Mouse (Mus musculus) hindbrain, embryonic 15.5 days (tissue): Measurements from ENCODE around the gene Cdk5rap3. TPM values are rescaled to one million over a fixed set of nuclear protein-coding genes. Genes with fewer than 3 reads are reported as not detected.

Source experiments
- ATAC-seq: fragments of 200-750 bp; cut with Nextera tagmentation; 2 replicates; pipeline ENCODE4 v1.8.0; 2017; ENCODE audit warnings: low read depth, moderate number of reproducible peaks, moderate TSS enrichment; ENCODE audit not compliant: low FRiP score
- H3K27ac ChIP-seq: fragments of 300-500 bp; sonication (generic); replicated peaks from 2 replicates; pipeline ENCODE4 v1.5.1; 2015; ENCODE audit warnings: mild to moderate bottlenecking, inconsistent platforms
- H3K27me3 ChIP-seq: fragments of 300-500 bp; sonication (generic); 2 replicates; pipeline ENCODE4 v1.6.1; 2015; ENCODE audit warnings: control low read depth, inconsistent platforms
- H3K36me3 ChIP-seq: fragments of 300-500 bp; sonication (generic); 2 replicates; pipeline ENCODE4 v1.6.1; 2015; ENCODE audit warnings: control low read depth, inconsistent platforms
- H3K4me1 ChIP-seq: fragments of 300-500 bp; sonication (generic); replicated peaks from 2 replicates; pipeline ENCODE4 v1.6.1; 2015; ENCODE audit warnings: control low read depth, inconsistent platforms
- H3K4me2 ChIP-seq: fragments of 300-500 bp; sonication (generic); 2 replicates; pipeline ENCODE4 v1.6.1; 2015; ENCODE audit warnings: moderate library complexity, mild to moderate bottlenecking, inconsistent platforms
- H3K4me3 ChIP-seq: fragments of 300-500 bp; sonication (generic); 2 replicates; pipeline ENCODE4 v1.5.1; 2015; ENCODE audit warnings: mild to moderate bottlenecking, inconsistent platforms
- H3K9ac ChIP-seq: fragments of 300-500 bp; sonication (generic); 2 replicates; pipeline ENCODE4 v1.6.1; 2015; ENCODE audit warnings: inconsistent platforms
- H3K9me3 ChIP-seq: fragments of 300-500 bp; sonication (generic); 2 replicates; pipeline ENCODE4 v1.6.1; 2016; ENCODE audit warnings: control low read depth, inconsistent platforms
- WGBS: fragments of 180-500 bp; shearing (Covaris S2); methylation state at CpG from one replicate; pipeline ENCODE4 v1.1.7; 2015; 5-methylcytosine and 5-hydroxymethylcytosine counted together
- polyA plus RNA-seq: library from polyadenylated mRNA; unstranded; fragments of >200 nt; fragmentation: Nextera tagmentation; extraction: Ambion mirVana; gene quantifications from 2 replicates; pipeline ENCODE4 v1.2.1, GENCODE M21; 2015

Cdk5rap3 gene
- 81.6 and 82.8 TPM in 2 replicates for polyA plus RNA-seq

GRCm38 (mm10) chr11:96916044-96916884 lies at the start of gene Cdk5rap3:
Gene Cdk5rap3 (minus strand): TSS chr11:96916496.
- Histone ChIP-seq H3K27ac (peak within 1 kb of the TSS; percentile 78), H3K27me3 (no peaks in the 10 kb centered on the region), H3K4me2 (peak within 1 kb of the TSS; percentile 94), H3K4me1 (peaks cover 12% of the 10 kb centered on the region), H3K9me3 (no peaks in the 10 kb centered on the region), H3K9ac (peak within 1 kb of the TSS; percentile 64), H3K4me3 (peak within 1 kb of the TSS; percentile 71), H3K36me3 (peaks cover 9% of the 10 kb centered on the region; the same call in 1 of the 2 replicates)
- peak; percentile 99 for ATAC-seq
- under 1% methylated on average over 54 of the region's 55 CpGs for WGBS

DNA sequence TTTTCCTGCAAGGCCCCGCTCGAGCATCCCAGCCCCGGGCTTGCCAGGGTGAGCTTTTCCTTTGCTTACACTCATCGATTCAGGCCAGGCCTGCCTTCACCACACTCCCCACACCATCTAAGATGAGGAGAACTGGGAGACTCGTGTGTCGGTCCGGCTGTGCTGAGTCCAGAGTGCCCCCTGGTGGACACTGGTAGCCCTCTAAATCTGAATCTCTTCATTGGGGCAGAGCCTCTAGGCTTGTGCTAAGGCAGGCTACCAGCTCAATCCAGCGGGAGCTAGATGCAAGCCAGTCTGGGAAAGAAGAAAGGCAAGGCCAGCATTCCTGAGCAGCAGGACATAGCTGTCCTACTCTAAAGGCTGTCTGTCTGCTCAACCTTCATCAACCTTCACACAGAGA lies 47.3 kb upstream of the Cdk5rap3 start:
- WGBS: 21% methylated on average over 8 of the region's 8 CpGs
- Histone ChIP-seq H3K4me2 (no peak overlapping the region), H3K27ac (no peak overlapping the region), H3K27me3 (no peaks in the 10 kb centered on the region), H3K9me3 (no peaks in the 10 kb centered on the region), H3K4me3 (no peak overlapping the region), H3K9ac (no peak overlapping the region), H3K4me1 (no peaks in the 10 kb centered on the region), H3K36me3 (peaks cover 40% of the 10 kb centered on the region)
- peak; percentile 74; the same call in 1 of the 2 replicates for ATAC-seq

- Histone ChIP-seq H3K4me1 (no peaks in the 10 kb centered on the region), H3K9me3 (no peaks in the 10 kb centered on the region), H3K27me3 (no peaks in the 10 kb centered on the region), H3K4me2 (no peak overlapping the region), H3K4me3 (no peak overlapping the region), H3K36me3 (peaks cover 80% of the 10 kb centered on the region), H3K9ac (no peak overlapping the region), H3K27ac (no peak overlapping the region)
- 91% methylated on average over 10 of the region's 10 CpGs for WGBS
- no peak for ATAC-seq
Observed at GRCm38 (mm10) chr11:96957061-96957805, 40.9 kb upstream of the Cdk5rap3 start.

GRCm38 (mm10) chr11:96956009-96956724 lies 39.9 kb upstream of the Cdk5rap3 start:
- Histone ChIP-seq H3K4me3 (no peak overlapping the region), H3K4me1 (no peaks in the 10 kb centered on the region), H3K36me3 (peaks cover 80% of the 10 kb centered on the region), H3K9ac (no peak overlapping the region), H3K27me3 (no peaks in the 10 kb centered on the region), H3K27ac (no peak overlapping the region), H3K4me2 (no peak overlapping the region), H3K9me3 (no peaks in the 10 kb centered on the region)
- no peak; the same call in 1 of the 2 replicates for ATAC-seq
- 60% methylated on average over 20 of the region's 20 CpGs for WGBS

DNA sequence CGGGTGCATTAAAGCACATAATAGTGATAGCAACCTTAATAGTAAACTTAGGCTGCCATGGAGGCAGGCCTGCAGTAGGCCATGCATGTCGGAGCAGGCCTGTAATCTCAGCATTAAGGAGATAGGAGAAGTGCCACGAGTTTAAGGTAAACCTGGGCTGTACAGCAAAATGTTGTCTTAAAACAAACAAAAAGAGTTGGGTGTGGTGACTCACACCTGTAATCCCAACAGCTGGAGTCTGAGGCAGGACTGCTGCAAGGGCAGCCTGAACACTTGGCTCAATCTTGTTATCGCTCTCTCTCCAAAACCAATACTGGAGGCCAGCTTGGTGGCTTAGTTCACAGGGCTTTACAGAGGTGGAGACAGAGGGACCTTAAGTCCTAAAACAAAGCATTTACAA lies 38.8 kb upstream of the Cdk5rap3 start:
- H3K36me3 ChIP-seq: peaks cover 75% of the 10 kb centered on the region
- H3K9me3 ChIP-seq: no peaks in the 10 kb centered on the region

DNA sequence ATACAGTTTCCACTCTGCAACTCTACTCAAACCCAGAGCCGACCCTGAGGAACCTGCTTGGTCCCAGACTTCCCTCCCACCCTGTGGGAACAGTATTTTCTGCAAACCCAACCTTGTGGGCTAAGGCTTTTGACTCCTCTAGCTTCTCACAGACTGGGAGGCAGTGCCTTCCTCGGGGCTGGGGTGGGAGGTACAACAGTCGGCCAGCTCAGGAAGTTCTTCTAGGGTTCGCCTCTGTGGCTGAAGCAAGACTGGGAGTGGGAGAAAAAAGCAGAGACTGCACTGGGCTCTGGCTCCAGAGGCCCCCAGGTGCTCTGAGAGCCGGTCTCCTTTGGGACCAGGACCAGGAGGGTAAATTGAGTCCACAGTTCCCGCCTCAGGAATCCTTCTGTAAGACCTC lies 36.6 kb upstream of the Cdk5rap3 start:
- Histone ChIP-seq H3K9me3 (no peaks in the 10 kb centered on the region), H3K36me3 (peaks cover 58% of the 10 kb centered on the region), H3K27ac (no peak overlapping the region), H3K4me1 (no peaks in the 10 kb centered on the region), H3K9ac (no peak overlapping the region), H3K4me2 (no peak overlapping the region), H3K4me3 (no peak overlapping the region), H3K27me3 (no peaks in the 10 kb centered on the region)
- WGBS: 86% methylated on average over 6 of the region's 6 CpGs
- ATAC-seq: no peak

More for the DNA sequence above, 38.8 kb upstream of the Cdk5rap3 start:
- Histone ChIP-seq H3K4me1 (no peaks in the 10 kb centered on the region), H3K27ac (no peak overlapping the region), H3K4me3 (no peak overlapping the region), H3K9ac (no peak overlapping the region), H3K4me2 (no peak overlapping the region), H3K27me3 (no peaks in the 10 kb centered on the region)
- no peak for ATAC-seq
- 95% methylated on average over 4 of the region's 4 CpGs for WGBS

DNA sequence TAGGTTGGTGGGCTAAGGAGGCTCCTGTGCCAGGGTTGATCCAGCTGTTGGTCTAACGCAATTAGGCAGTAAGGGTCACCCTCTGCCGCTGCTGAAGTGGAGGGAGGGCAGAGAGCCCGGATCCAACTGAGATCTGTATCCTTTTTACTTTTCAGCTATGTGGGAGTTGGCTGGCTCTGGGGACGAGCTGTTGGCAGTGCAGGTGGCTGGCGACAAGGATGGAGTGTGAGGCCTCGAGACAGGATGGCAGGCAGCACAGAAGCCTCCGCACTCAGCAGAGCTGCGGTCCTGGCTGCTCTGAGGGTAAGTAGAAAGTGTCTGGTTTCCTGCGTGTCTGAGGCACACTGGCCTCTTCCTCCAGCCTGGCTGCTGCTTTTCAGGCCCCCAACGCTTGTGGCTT lies 36.1 kb upstream of the Cdk5rap3 start:
- Histone ChIP-seq H3K4me3 (no peak overlapping the region), H3K9me3 (no peaks in the 10 kb centered on the region), H3K9ac (no peak overlapping the region), H3K27ac (no peak overlapping the region), H3K27me3 (no peaks in the 10 kb centered on the region), H3K36me3 (peaks cover 53% of the 10 kb centered on the region), H3K4me1 (no peaks in the 10 kb centered on the region), H3K4me2 (no peak overlapping the region)
- 83% methylated on average over 10 of the region's 10 CpGs for WGBS
- ATAC-seq: no peak

GRCm38 (mm10) chr11:96950767-96951166 lies 34.5 kb upstream of the Cdk5rap3 start:
- 99% methylated on average over 3 of the region's 3 CpGs for WGBS
- H3K27me3 ChIP-seq: no peaks in the 10 kb centered on the region
- no peak overlapping the region for H3K4me2 ChIP-seq
- no peak for ATAC-seq
- peaks cover 42% of the 10 kb centered on the region for H3K36me3 ChIP-seq
- no peaks in the 10 kb centered on the region for H3K9me3 ChIP-seq
- peaks cover 9% of the 10 kb centered on the region; the same call in 1 of the 2 replicates for H3K4me1 ChIP-seq
- no peak overlapping the region for H3K9ac ChIP-seq
- H3K4me3 ChIP-seq: no peak overlapping the region
- no peak overlapping the region for H3K27ac ChIP-seq

DNA sequence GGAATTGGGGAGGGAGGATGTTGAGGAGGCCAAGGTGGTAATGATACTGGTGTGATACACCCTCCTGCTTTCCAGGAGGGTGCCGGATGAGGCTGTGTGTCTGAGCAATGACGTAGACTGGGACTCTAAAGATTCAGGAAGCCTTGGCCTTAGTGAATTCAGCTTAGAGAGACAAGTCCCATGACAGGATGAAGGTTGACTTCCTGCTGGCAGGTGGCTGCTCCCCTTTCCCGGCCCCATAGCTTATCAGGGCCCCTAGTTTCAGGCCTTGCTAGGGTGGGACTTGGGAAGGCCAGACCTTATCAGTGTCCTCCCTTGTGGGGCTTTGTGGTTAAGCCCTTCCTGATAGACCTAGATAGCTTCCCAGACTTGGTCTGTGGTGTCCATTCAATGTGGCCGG lies 31.6 kb upstream of the Cdk5rap3 start:
- Histone ChIP-seq H3K27ac (no peak overlapping the region), H3K9me3 (no peaks in the 10 kb centered on the region), H3K4me1 (peaks cover 34% of the 10 kb centered on the region), H3K36me3 (peaks cover 15% of the 10 kb centered on the region), H3K4me3 (no peak overlapping the region), H3K4me2 (no peak overlapping the region), H3K9ac (no peak overlapping the region), H3K27me3 (no peaks in the 10 kb centered on the region)
- ATAC-seq: no peak
- 96% methylated on average over 4 of the region's 4 CpGs for WGBS

- Histone ChIP-seq H3K4me1 (peaks cover 34% of the 10 kb centered on the region), H3K36me3 (peaks cover 8% of the 10 kb centered on the region), H3K27ac (peak overlapping the region; percentile 65), H3K9ac (no peak overlapping the region), H3K9me3 (no peaks in the 10 kb centered on the region), H3K27me3 (no peaks in the 10 kb centered on the region), H3K4me3 (no peak overlapping the region), H3K4me2 (no peak overlapping the region)
- 62% methylated on average over 9 of the region's 9 CpGs for WGBS
- no peak for ATAC-seq
Observed at GRCm38 (mm10) chr11:96946498-96946897, 30.2 kb upstream of the Cdk5rap3 start.

- Histone ChIP-seq H3K9me3 (no peaks in the 10 kb centered on the region), H3K27me3 (no peaks in the 10 kb centered on the region), H3K36me3 (no peaks in the 10 kb centered on the region), H3K4me1 (peaks cover 34% of the 10 kb centered on the region), H3K4me3 (peak overlapping the region; percentile 52), H3K4me2 (peak overlapping the region; percentile 87), H3K9ac (no peak overlapping the region), H3K27ac (no peak overlapping the region)
- WGBS: 83% methylated on average over 14 of the region's 14 CpGs
- ATAC-seq: no peak
Observed at GRCm38 (mm10) chr11:96944844-96945580, 28.7 kb upstream of the Cdk5rap3 start.
